Mouse (Mus musculus): ENCODE data around the gene Cit.

Gene Cit

GRCm38 (mm10) chr5:116007723-116008122 lies 162.6 kb downstream of the Cit start:
- intact Hi-C loops (cut with DNase I), result no loop called here

GRCm38 (mm10) chr5:116009091-116009851 lies 164.2 kb downstream of the Cit start:
- intact Hi-C loops (cut with DNase I), result no loop called here

- intact Hi-C loops (cut with DNase I), result no loop called here
Observed at GRCm38 (mm10) chr5:116009884-116010627, 165.0 kb downstream of the Cit start.

- intact Hi-C loops (cut with DNase I), result no loop called here
Observed at GRCm38 (mm10) chr5:116011700-116012099, 166.6 kb downstream of the Cit start.

GRCm38 (mm10) chr5:116012503-116012902 lies 167.4 kb downstream of the Cit start:
- intact Hi-C loops (cut with DNase I), result no loop called here

- intact Hi-C loops (cut with DNase I), result no loop called here
Observed at GRCm38 (mm10) chr5:116013821-116014220, 168.7 kb downstream of the Cit start.

GRCm38 (mm10) chr5:116014237-116014636 lies 169.2 kb downstream of the Cit start:
- intact Hi-C loops (cut with DNase I), result no loop called here

GRCm38 (mm10) chr5:116016542-116016941 lies 171.5 kb downstream of the Cit start:
- intact Hi-C loops (cut with DNase I), result loop anchor here (5.0 kb wide), 1 partner anchor 39 kb away; no protein-coding TSS in a partner anchor

GRCm38 (mm10) chr5:116017391-116017790 lies 172.3 kb downstream of the Cit start:
- intact Hi-C loops (cut with DNase I), result loop anchor here (5.0 kb wide), 1 partner anchor 40 kb away; no protein-coding TSS in a partner anchor

- intact Hi-C loops (cut with DNase I), result loop anchor here (5.0 kb wide), 1 partner anchor 41 kb away; no protein-coding TSS in a partner anchor
Observed at GRCm38 (mm10) chr5:116018196-116018595, 173.1 kb downstream of the Cit start.

- intact Hi-C loops (cut with DNase I), result loop anchor here (5.0 kb wide), 1 partner anchor 41 kb away; no protein-coding TSS in a partner anchor
Observed at GRCm38 (mm10) chr5:116018784-116019183, 173.7 kb downstream of the Cit start.

- intact Hi-C loops (cut with DNase I), result loop anchor here (5.0 kb wide), 1 partner anchor 42 kb away; no protein-coding TSS in a partner anchor
Observed at GRCm38 (mm10) chr5:116019371-116019770, 174.3 kb downstream of the Cit start.

GRCm38 (mm10) chr5:116021552-116021951 lies 176.5 kb downstream of the Cit start:
- intact Hi-C loops (cut with DNase I), result loop anchor here (5.0 kb wide), 1 partner anchor 94 kb away; no protein-coding TSS in a partner anchor

- intact Hi-C loops (cut with DNase I), result loop anchor here (5.0 kb wide), 1 partner anchor 95 kb away; no protein-coding TSS in a partner anchor
Observed at GRCm38 (mm10) chr5:116022131-116022530, 177.1 kb downstream of the Cit start.

- intact Hi-C loops (cut with DNase I), result loop anchor here (5.0 kb wide), 1 partner anchor 95 kb away; no protein-coding TSS in a partner anchor
Observed at GRCm38 (mm10) chr5:116022658-116023200, 177.7 kb downstream of the Cit start.

- intact Hi-C loops (cut with DNase I), result loop anchor here (5.0 kb wide), 1 partner anchor 96 kb away; no protein-coding TSS in a partner anchor
Observed at GRCm38 (mm10) chr5:116023251-116023661, 178.2 kb downstream of the Cit start.

GRCm38 (mm10) chr5:116023821-116024284 lies 178.8 kb downstream of the Cit start:
- intact Hi-C loops (cut with DNase I), result loop anchor here (5.0 kb wide), 1 partner anchor 97 kb away; no protein-coding TSS in a partner anchor

- intact Hi-C loops (cut with DNase I), result loop anchor here (5.0 kb wide), 1 partner anchor 97 kb away; no protein-coding TSS in a partner anchor
Observed at GRCm38 (mm10) chr5:116024327-116024739, 179.3 kb downstream of the Cit start, which contains the start of gene Prkab1. Gene Prkab1 (minus strand): TSS chr5:116024508.

GRCm38 (mm10) chr5:116026107-116026506 lies 181.0 kb downstream of the Cit start:
- intact Hi-C loops (cut with DNase I), result no loop called here

- intact Hi-C loops (cut with DNase I), result no loop called here
Observed at GRCm38 (mm10) chr5:116026561-116026960, 181.5 kb downstream of the Cit start.

- intact Hi-C loops (cut with DNase I), result no loop called here
Observed at GRCm38 (mm10) chr5:116029071-116029470, 184.0 kb downstream of the Cit start.

Data from adrenal gland (tissue).